Mouse (Mus musculus): ENCODE measurements around the gene Skap1.

DNA sequence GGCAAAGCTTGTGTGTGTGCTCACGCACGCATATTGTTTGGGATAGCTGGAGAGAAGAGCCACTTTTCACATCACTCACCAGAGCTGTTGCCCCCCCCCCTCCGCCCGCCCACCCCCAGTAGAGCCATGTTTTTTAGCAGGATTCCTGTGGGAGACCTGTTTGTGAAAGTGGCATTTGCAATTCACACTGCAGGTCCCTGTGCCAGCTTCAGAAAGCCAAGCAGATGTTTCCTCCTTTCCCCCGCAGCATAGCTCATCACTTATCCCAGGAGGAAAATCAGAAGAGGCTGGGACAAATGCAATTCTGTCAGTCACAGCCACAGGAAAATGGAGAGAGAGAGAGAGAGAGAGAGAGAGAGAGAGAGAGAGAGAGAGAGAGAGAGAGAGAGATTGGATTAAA, 155.2 kb downstream of the Skap1 start:
- no peak for TF ChIP-seq CTCF (conservative IDR thresholded peaks at IDR 0.05; ENCODE audit: insufficient read depth, insufficient read length, low read depth, low read length)
- TF ChIP-seq POLR2A (IDR thresholded peaks at IDR 0.05; ENCODE audit: low read depth, low read length) = no peak
